Mouse (Mus musculus) brain, embryonic 14.5 days (tissue): Measurements from ENCODE around the gene Vmn1r118. TPM values are rescaled to one million over a fixed set of nuclear protein-coding genes. Genes with fewer than 3 reads are reported as not detected.
"Not testable (repeated sequence)": the region's sequence is repeated elsewhere in the genome, so short reads cannot be mapped to it uniquely, and the experiment has no call there.

Source experiments
- DNase-seq: peaks from one replicate; pipeline ENCODE4 v3.0.0-alpha.2; 2011; ENCODE audit warnings: low read depth
- polyA plus RNA-seq: library from polyadenylated mRNA; depleted of rRNA; stranded (reverse); fragments of >200 nt; gene quantifications from 2 replicates; pipeline ENCODE4 v1.2.3, GENCODE M21; 2012; rRNA removed

Vmn1r118 gene
- not detected in 2 replicates for polyA plus RNA-seq

DNA sequence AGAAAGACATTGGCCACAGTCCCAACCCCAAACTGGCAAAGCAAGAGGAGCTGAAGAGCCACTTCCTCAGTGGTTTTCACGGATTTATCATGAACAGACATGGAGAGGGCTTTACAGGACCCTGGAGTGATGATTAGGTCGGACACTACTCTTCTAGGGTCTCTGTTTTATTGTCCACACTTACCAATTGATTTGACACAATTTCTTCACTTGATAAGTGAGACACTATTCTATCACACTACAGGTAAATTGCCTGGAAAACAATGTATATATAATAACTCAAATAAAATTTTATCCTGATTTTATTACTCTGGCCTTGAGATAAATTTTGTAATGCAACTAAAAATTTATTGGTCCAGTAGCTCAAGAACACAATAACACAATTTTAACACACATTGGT is at the start of gene Vmn1r118:
Gene Vmn1r118, minus strand, starts transcription at position 101 of the 400 bp plus-strand sequence.
- DNase-seq = not testable (repeated sequence)

DNA sequence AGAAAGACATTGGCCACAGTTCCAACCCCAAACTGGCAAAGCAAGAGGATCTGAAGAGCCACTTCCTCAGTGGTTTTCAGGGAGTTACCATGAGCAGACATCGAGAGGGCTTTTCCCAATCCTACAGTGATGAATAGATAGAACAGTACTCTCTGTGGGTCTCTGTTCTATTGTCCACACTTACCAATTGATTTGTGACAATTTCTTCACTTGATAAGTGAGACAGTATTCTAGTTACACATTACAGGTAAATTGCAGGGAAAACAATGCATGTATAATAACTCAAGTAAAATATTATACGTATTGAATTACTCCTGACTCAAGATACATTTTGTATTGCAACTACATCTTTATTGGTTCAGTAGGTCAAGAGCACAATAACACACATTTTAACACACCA is 28.1 kb downstream of the Vmn1r118 start, which contains the start of gene Vmn1r117:
Gene Vmn1r117, minus strand, starts transcription at position 101 of the 400 bp plus-strand sequence.
- not testable (repeated sequence) for DNase-seq

GRCm38 (mm10) chr7:20871956-20872355 is 40.2 kb downstream of the Vmn1r118 start, which contains the start of gene Vmn1r116:
Gene Vmn1r116 (plus strand): TSS chr7:20872256.
- not testable (repeated sequence) for DNase-seq

Other genes with a start within 250 kb of the Vmn1r118 start
- gene Vmn1r107, start 243.4 kb downstream of the Vmn1r118 start, polyA plus RNA-seq = not detected in 2 replicates
- not detected in 2 replicates for gene Vmn1r111, start 209.1 kb downstream of the Vmn1r118 start, polyA plus RNA-seq
- not detected in 2 replicates for gene Gm10668, start 181.7 kb downstream of the Vmn1r118 start, polyA plus RNA-seq
- gene Vmn1r112, start 141.2 kb downstream of the Vmn1r118 start, polyA plus RNA-seq = not detected in 2 replicates
- gene Vmn1r113, start 125.1 kb downstream of the Vmn1r118 start, polyA plus RNA-seq = not detected in 2 replicates
- not detected in 2 replicates for gene Vmn1r114, start 100.2 kb downstream of the Vmn1r118 start, polyA plus RNA-seq
- gene Vmn1r115, start 67.4 kb downstream of the Vmn1r118 start, polyA plus RNA-seq = not detected in 2 replicates
- not detected in 2 replicates for gene Vmn1r116, start 40.1 kb downstream of the Vmn1r118 start, polyA plus RNA-seq
- gene Vmn1r117, start 28.2 kb downstream of the Vmn1r118 start, polyA plus RNA-seq = not detected in 2 replicates
- gene Vmn1r119, start 100.1 kb upstream of the Vmn1r118 start, polyA plus RNA-seq = not detected in 2 replicates
- not detected in 2 replicates for gene Vmn1r120, start 141.4 kb upstream of the Vmn1r118 start, polyA plus RNA-seq
- gene Vmn1r121, start 186.2 kb upstream of the Vmn1r118 start, polyA plus RNA-seq = not detected in 2 replicates
- gene Vmn1r122, start 221.8 kb upstream of the Vmn1r118 start, polyA plus RNA-seq = not detected in 2 replicates
- gene Vmn1r123, start 249.8 kb upstream of the Vmn1r118 start, polyA plus RNA-seq = not detected in 2 replicates